Mouse (Mus musculus): Measurements from ENCODE around the gene Olfr523. TPM values are rescaled to one million over a fixed set of nuclear protein-coding genes. Genes with fewer than 3 reads are reported as not detected.
A peak's percentile ranks its signal among the peaks of the same experiment; 100 is the strongest.
"Not testable (repeated sequence)": the region's sequence is repeated elsewhere in the genome, so short reads cannot be mapped to it uniquely, and the experiment has no call there.

Gene Olfr523
- polyA plus RNA-seq (2012; ENCODE audit: insufficient read depth, insufficient read length, low replicate concordance, missing spikeins): not detected in 2 replicates

DNA sequence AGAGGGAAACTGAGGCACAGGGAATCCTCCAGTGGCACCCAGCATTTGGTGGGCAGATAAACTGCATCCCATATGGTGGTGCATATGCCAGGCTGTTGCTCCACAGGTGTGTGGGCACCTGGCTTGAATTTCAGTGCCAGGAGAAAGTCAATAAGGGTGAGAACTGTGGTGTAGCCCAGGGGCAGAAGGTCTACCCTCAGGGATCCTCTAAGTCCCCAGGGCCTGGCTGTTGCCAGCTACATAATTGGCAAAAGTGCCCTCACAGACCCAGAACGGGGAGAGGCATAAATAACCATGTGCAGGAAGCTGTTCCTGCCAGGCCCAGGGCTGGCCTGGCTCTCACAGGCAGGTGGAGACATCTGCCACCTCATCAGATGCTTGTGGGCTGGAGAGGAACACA, at the start of gene Olfr523:
TSS of gene Olfr523 (plus strand) at position 282 of the 400 bp plus-strand sequence.
- H3K4me1 ChIP-seq (ENCODE audit: control insufficient read depth, insufficient read depth, low read length): no peaks in the 10 kb centered on the region
- WGBS: 55% methylated on average over 1 of the region's 1 CpGs
- no peak within 1 kb of the TSS for H3K27ac ChIP-seq (ENCODE audit: insufficient read depth, low read depth, low read length)
- TF ChIP-seq CTCF (IDR thresholded peaks at IDR 0.05; ENCODE audit: insufficient read depth, low read depth, low read length) (no peak), POLR2A (IDR thresholded peaks at IDR 0.05; ENCODE audit: insufficient read depth, low read depth, low read length) (no peak)
- H3K4me3 ChIP-seq (ENCODE audit: insufficient read depth, low read depth, low read length): no peak within 1 kb of the TSS

GRCm38 (mm10) chr7:140124382-140124781, 48.6 kb upstream of the Olfr523 start:
- Histone ChIP-seq H3K4me1 (ENCODE audit: control insufficient read depth, insufficient read depth, low read length) (0 out of 2 replicates have a peak, but pooled peaks cover 5% of the 10 kb centered on the region), H3K4me3 (ENCODE audit: insufficient read depth, low read depth, low read length) (no peak overlapping the region), H3K27ac (ENCODE audit: insufficient read depth, low read depth, low read length) (no peak overlapping the region)
- TF ChIP-seq POLR2A (IDR thresholded peaks at IDR 0.05; ENCODE audit: insufficient read depth, low read depth, low read length) (no peak), CTCF (IDR thresholded peaks at IDR 0.05; ENCODE audit: insufficient read depth, low read depth, low read length) (no peak)
- 91% methylated on average over 1 of the region's 1 CpGs for WGBS

DNA sequence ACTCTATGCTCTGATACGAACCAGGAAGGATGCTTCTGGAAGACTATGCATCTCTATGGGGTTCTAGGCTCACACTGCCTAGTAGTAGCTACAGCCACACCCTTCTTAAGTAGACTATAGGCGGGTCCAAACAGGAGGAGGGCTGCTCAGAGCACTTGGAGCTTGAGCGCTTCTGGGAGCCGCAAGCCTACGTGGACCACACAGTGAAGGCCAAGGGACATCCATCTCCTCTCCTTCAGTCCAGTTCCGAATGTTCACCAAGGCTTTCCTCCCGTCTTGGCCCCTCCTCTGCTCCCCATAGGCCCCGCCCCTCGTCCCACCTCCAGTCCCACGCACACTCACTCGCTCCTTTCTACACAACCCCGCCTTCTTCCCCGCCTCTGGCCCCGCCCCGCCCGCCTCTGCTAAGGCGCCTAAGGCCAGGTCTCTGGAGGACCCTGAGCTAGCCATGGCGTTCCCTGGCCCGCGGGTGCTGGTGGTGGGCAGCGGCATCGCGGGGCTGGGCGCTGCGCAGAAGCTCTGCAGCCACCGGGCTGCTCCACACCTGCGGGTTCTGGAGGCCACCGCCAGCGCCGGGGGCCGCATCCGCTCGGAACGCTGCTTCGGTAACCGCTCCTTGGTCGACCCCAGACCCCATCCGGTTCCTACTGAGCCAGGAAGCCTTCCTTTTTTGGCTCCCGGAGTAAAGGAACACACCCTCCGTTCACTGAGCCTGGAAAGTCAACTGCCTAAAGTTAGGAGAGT, 47.6 kb upstream of the Olfr523 start:
- H3K4me3 ChIP-seq (ENCODE audit: insufficient read depth, low read depth, low read length): peak overlapping the region; percentile 62
- H3K4me1 ChIP-seq (ENCODE audit: control insufficient read depth, insufficient read depth, low read length): 0 out of 2 replicates have a peak, but pooled peaks cover 5% of the 10 kb centered on the region
- no peak overlapping the region for H3K27ac ChIP-seq (ENCODE audit: insufficient read depth, low read depth, low read length)
- TF ChIP-seq CTCF (IDR thresholded peaks at IDR 0.05; ENCODE audit: insufficient read depth, low read depth, low read length) (no peak), POLR2A (IDR thresholded peaks at IDR 0.05; ENCODE audit: insufficient read depth, low read depth, low read length) (no peak)
- WGBS: 1% methylated on average over 40 of the region's 40 CpGs

DNA sequence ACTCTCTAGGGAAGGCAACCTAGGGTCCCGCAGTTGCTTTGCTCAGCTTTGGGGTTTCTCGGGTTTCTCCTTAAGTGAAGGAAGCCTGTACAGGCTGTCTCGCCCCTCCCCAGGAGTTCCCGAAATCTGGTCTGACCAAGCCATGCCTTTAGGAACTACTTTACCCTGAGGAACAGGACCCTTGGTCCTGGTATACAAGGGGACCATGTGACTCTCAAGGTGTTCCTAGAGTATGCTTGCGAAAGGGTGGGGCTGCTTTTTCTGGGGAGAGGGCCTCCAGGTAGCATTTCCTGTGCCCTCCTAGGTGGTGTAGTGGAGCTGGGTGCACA, 47.0 kb upstream of the Olfr523 start:
- WGBS: 8% methylated on average over 5 of the region's 5 CpGs
- no peak overlapping the region for H3K27ac ChIP-seq (ENCODE audit: insufficient read depth, low read depth, low read length)
- H3K4me3 ChIP-seq (ENCODE audit: insufficient read depth, low read depth, low read length): peak overlapping the region; percentile 62
- 0 out of 2 replicates have a peak, but pooled peaks cover 5% of the 10 kb centered on the region for H3K4me1 ChIP-seq (ENCODE audit: control insufficient read depth, insufficient read depth, low read length)
- TF ChIP-seq POLR2A (IDR thresholded peaks at IDR 0.05; ENCODE audit: insufficient read depth, low read depth, low read length) (no peak), CTCF (IDR thresholded peaks at IDR 0.05; ENCODE audit: insufficient read depth, low read depth, low read length) (no peak)

DNA sequence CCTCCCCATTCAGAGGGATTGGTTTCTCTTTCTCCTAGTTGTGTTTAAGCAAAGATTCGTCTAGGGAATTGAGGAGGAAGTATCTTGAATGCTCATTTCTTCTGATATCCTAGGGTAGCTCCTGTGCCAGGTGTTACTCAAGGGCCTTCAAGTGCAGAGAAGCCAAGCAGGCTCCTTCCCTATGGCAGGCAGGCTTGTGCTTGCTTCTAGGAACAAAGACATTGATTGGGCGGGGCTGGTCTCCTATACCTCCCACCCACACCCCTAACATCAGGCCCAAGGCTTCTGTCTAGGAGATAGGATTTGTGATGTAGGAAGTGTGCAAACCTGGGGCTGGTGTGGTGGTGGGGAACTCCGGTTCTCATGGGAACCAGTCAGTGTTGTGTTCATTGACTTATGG, 46.1 kb upstream of the Olfr523 start:
- no peak overlapping the region for H3K4me3 ChIP-seq (ENCODE audit: insufficient read depth, low read depth, low read length)
- 0 out of 2 replicates have a peak, but pooled peaks cover 5% of the 10 kb centered on the region for H3K4me1 ChIP-seq (ENCODE audit: control insufficient read depth, insufficient read depth, low read length)
- WGBS: 91% methylated on average over 3 of the region's 3 CpGs
- TF ChIP-seq POLR2A (IDR thresholded peaks at IDR 0.05; ENCODE audit: insufficient read depth, low read depth, low read length) (no peak), CTCF (IDR thresholded peaks at IDR 0.05; ENCODE audit: insufficient read depth, low read depth, low read length) (no peak)
- H3K27ac ChIP-seq (ENCODE audit: insufficient read depth, low read depth, low read length): no peak overlapping the region

- Histone ChIP-seq H3K4me3 (ENCODE audit: insufficient read depth, low read depth, low read length) (no peak overlapping the region), H3K4me1 (ENCODE audit: control insufficient read depth, insufficient read depth, low read length) (0 out of 2 replicates have a peak, but pooled peaks cover 5% of the 10 kb centered on the region), H3K27ac (ENCODE audit: insufficient read depth, low read depth, low read length) (no peak overlapping the region)
- WGBS: 83% methylated on average over 2 of the region's 2 CpGs
- TF ChIP-seq CTCF (IDR thresholded peaks at IDR 0.05; ENCODE audit: insufficient read depth, low read depth, low read length): no peak
- no peak for TF ChIP-seq POLR2A (IDR thresholded peaks at IDR 0.05; ENCODE audit: insufficient read depth, low read depth, low read length)
These were observed 45.1 kb upstream of the Olfr523 start for GRCm38 (mm10) chr7:140127911-140128310.

GRCm38 (mm10) chr7:140132184-140132583, 40.8 kb upstream of the Olfr523 start:
- not testable (repeated sequence) for H3K27ac ChIP-seq (ENCODE audit: insufficient read depth, low read depth, low read length); H3K4me1 ChIP-seq (ENCODE audit: control insufficient read depth, insufficient read depth, low read length); H3K4me3 ChIP-seq (ENCODE audit: insufficient read depth, low read depth, low read length)
- WGBS: 88% methylated on average over 7 of the region's 7 CpGs

DNA sequence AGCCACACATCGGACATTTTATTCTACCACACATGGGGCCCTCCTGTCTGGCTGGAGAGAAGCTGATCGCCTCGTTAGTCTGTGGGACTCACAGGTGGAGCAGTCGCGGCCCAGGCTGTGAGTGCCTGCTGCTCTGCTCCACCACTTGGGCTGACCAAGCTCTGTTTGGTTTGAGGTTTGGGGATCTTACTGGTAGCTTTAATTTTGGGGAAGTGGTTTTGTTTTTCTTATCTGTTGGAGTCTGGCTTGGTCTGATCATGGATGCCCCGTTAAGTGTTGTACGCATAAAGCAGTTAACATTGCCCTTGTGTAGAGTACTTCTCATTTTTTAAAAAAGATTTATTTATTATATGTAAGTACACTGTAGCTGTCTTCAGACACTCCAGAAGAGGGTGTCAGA, 39.0 kb upstream of the Olfr523 start:
- H3K4me3 ChIP-seq (ENCODE audit: insufficient read depth, low read depth, low read length); H3K27ac ChIP-seq (ENCODE audit: insufficient read depth, low read depth, low read length); H3K4me1 ChIP-seq (ENCODE audit: control insufficient read depth, insufficient read depth, low read length): not testable (repeated sequence)
- WGBS: 85% methylated on average over 7 of the region's 7 CpGs

DNA sequence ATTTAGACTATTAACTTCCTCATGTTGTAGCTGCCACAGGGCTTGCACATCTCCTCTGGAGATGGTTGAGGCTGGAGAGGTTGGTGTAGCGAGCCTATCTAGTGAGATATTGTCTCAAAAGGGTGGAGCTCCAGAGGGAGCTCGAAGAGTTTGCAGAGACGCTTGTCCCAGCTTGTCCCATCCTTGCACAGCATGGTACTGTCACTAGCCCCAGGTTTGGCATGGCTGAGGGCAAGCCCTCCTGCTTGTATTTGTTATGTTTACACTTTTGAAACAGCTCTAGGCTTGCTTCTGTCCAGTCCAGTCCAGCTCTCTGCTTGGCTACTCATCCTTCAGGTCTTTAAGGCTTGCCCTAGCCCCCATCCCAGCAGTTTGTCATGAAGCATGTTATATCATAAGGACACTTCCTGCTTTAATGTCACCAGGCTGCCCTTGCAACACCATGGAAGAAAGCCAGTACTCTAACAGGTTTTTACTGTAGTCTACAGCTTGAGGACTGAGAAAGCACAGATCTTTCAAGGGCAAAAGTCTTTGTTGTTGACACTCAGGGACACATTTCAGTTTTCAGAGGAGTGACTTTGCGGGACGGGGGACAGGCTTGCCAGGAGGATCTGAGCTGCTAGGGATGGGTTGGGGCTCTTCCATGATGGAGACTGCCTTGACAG, 37.8 kb upstream of the Olfr523 start:
- H3K4me1 ChIP-seq (ENCODE audit: control insufficient read depth, insufficient read depth, low read length): no peaks in the 10 kb centered on the region
- TF ChIP-seq POLR2A (IDR thresholded peaks at IDR 0.05; ENCODE audit: insufficient read depth, low read depth, low read length) (no peak), CTCF (IDR thresholded peaks at IDR 0.05; ENCODE audit: insufficient read depth, low read depth, low read length) (no peak)
- no peak overlapping the region for H3K4me3 ChIP-seq (ENCODE audit: insufficient read depth, low read depth, low read length)
- WGBS: 87% methylated on average over 5 of the region's 5 CpGs
- H3K27ac ChIP-seq (ENCODE audit: insufficient read depth, low read depth, low read length): no peak overlapping the region

Data from olfactory bulb, adult 2 months (tissue).